27 mouse cellular contexts compared by ENCODE assay signal in the genomic region with DNA sequence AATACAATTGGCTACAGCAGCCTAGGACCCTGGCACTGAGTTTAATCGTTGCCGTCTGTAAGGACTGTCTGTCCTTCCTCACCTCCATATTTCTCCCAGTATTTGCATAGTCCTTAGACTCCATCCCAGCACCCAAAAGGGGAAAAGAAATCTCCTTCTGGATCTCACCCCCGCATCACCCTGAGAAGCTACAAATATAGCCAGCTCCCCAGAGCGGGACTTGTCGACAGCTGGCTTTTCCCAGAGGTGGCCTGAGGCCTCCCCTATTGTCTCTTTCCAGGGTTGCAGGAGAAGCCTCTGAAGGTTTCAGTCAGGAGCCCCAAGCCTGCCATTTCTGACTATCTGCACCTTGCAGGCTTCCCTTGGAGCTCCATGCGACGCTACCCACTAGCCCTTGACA. TPM values are rescaled to one million over a fixed set of nuclear protein-coding genes. Genes with fewer than 3 reads are reported as not detected.
A peak's percentile ranks its signal among the peaks of the same experiment; 100 is the strongest.
DNase-seq lines count a peak whose midpoint lies in the region; ATAC-seq lines count a peak whose summit lies in the region.
"Had no signal": no experiment of that assay in that cellular context is flagged by ENCODE, and none has a peak within 500 bp of the region (broad histone marks: within the 10 kb centered on the region; RNA-seq: fewer than 3 reads in every experiment).

No protein-coding gene starts in this region.

- no peak for ATAC-seq in hindbrain, embryonic 12.5 days (ENCODE audit: low FRiP score)
- ATAC-seq in limb, embryonic 12.5 days (ENCODE audit: insufficient number of reproducible peaks, insufficient read depth, low FRiP score, low TSS enrichment, low read depth) = peak; percentile 23; the same call in 1 of the 2 replicates
- no peak for ATAC-seq in limb, embryonic 13.5 days (ENCODE audit: low FRiP score, low read depth)
- ATAC-seq: activated CD4-positive, CD25-positive, alpha-beta regulatory T cell, adult 4 months; CD4-positive, CD25-positive, alpha-beta regulatory T cell, adult 4 months; forebrain, embryonic 13.5 days; forebrain, postnatal 0 days; Patski had no signal

- WGBS in hindbrain, embryonic 12.5 days = 63% methylated on average over 7 of the region's 7 CpGs
- WGBS in hindbrain, embryonic 10.5 days = 72% methylated on average over 7 of the region's 7 CpGs
- 78% methylated on average over 7 of the region's 7 CpGs for WGBS in limb, embryonic 12.5 days
- 75% methylated on average over 7 of the region's 7 CpGs for WGBS in limb, embryonic 10.5 days
- 85% methylated on average over 7 of the region's 7 CpGs for WGBS in limb, embryonic 13.5 days

- peaks cover 25% of the 10 kb centered on the region for H3K4me1 ChIP-seq in hindbrain, embryonic 12.5 days
- peaks cover 25% of the 10 kb centered on the region for H3K4me1 ChIP-seq in hindbrain, embryonic 10.5 days (replicated peaks)
- peaks cover 37% of the 10 kb centered on the region for H3K4me1 ChIP-seq in limb, embryonic 12.5 days (replicated peaks)
- H3K4me1 ChIP-seq in limb, embryonic 10.5 days = peaks cover 19% of the 10 kb centered on the region
- peaks cover 49% of the 10 kb centered on the region for H3K4me1 ChIP-seq in limb, embryonic 13.5 days

- peak overlapping the region; percentile 17; the same call in 1 of the 2 replicates for H3K27ac ChIP-seq in hindbrain, embryonic 12.5 days
- no peak overlapping the region for H3K27ac ChIP-seq in hindbrain, embryonic 10.5 days
- no peak overlapping the region for H3K27ac ChIP-seq in limb, embryonic 12.5 days
- H3K27ac ChIP-seq in limb, embryonic 10.5 days = no peak overlapping the region
- peak overlapping the region; percentile 22; the same call in 1 of the 2 replicates for H3K27ac ChIP-seq in limb, embryonic 13.5 days
- H3K27ac ChIP-seq: forebrain, embryonic 13.5 days had no signal

- no peak overlapping the region for H3K4me3 ChIP-seq in hindbrain, embryonic 12.5 days
- no peak overlapping the region for H3K4me3 ChIP-seq in hindbrain, embryonic 10.5 days
- no peak overlapping the region for H3K4me3 ChIP-seq in limb, embryonic 12.5 days (replicated peaks)
- H3K4me3 ChIP-seq in limb, embryonic 10.5 days = no peak overlapping the region
- H3K4me3 ChIP-seq in limb, embryonic 13.5 days = no peak overlapping the region
- H3K4me3 ChIP-seq: embryonic facial prominence, embryonic 10.5 days; embryonic facial prominence, embryonic 12.5 days; forebrain, embryonic 13.5 days; forebrain, embryonic 15.5 days had no signal

- H3K4me2 ChIP-seq in hindbrain, embryonic 12.5 days (replicated peaks) = no peak overlapping the region
- H3K4me2 ChIP-seq in limb, embryonic 12.5 days = no peak overlapping the region
- no peak overlapping the region for H3K4me2 ChIP-seq in limb, embryonic 13.5 days (replicated peaks)
- H3K4me2 ChIP-seq: embryonic facial prominence, embryonic 12.5 days; forebrain, embryonic 13.5 days; forebrain, embryonic 15.5 days had no signal

- H3K27me3 ChIP-seq in hindbrain, embryonic 12.5 days = no peaks in the 10 kb centered on the region
- no peaks in the 10 kb centered on the region for H3K27me3 ChIP-seq in hindbrain, embryonic 10.5 days (ENCODE audit: insufficient read depth, poor library complexity, severe bottlenecking)
- H3K27me3 ChIP-seq in limb, embryonic 12.5 days = no peaks in the 10 kb centered on the region
- no peaks in the 10 kb centered on the region for H3K27me3 ChIP-seq in limb, embryonic 10.5 days (ENCODE audit: low read depth, poor library complexity, severe bottlenecking)
- H3K27me3 ChIP-seq in limb, embryonic 13.5 days = no peaks in the 10 kb centered on the region
- H3K27me3 ChIP-seq: CH12.LX; embryonic facial prominence, embryonic 12.5 days; forebrain, embryonic 13.5 days; forebrain, embryonic 15.5 days; Patski had no signal

- no peaks in the 10 kb centered on the region for H3K9me3 ChIP-seq in hindbrain, embryonic 12.5 days (replicated peaks)
- H3K9me3 ChIP-seq in hindbrain, embryonic 10.5 days = no peaks in the 10 kb centered on the region
- no peaks in the 10 kb centered on the region for H3K9me3 ChIP-seq in limb, embryonic 12.5 days
- H3K9me3 ChIP-seq in limb, embryonic 10.5 days (replicated peaks) = no peaks in the 10 kb centered on the region
- no peaks in the 10 kb centered on the region for H3K9me3 ChIP-seq in limb, embryonic 13.5 days
- H3K9me3 ChIP-seq: embryonic facial prominence, embryonic 10.5 days; embryonic facial prominence, embryonic 12.5 days; forebrain, embryonic 13.5 days; forebrain, embryonic 15.5 days; G1E had no signal

- H3K9ac ChIP-seq in hindbrain, embryonic 12.5 days = no peak overlapping the region
- no peak overlapping the region for H3K9ac ChIP-seq in limb, embryonic 12.5 days (replicated peaks)
- H3K9ac ChIP-seq in limb, embryonic 13.5 days = no peak overlapping the region
- H3K9ac ChIP-seq: embryonic facial prominence, embryonic 12.5 days; forebrain, embryonic 15.5 days; forebrain, postnatal 0 days had no signal

- H3K36me3 ChIP-seq in hindbrain, embryonic 12.5 days = no peaks in the 10 kb centered on the region; the same call in 1 of the 2 replicates
- H3K36me3 ChIP-seq in hindbrain, embryonic 10.5 days = peaks cover 13% of the 10 kb centered on the region; the same call in 1 of the 2 replicates
- peaks cover 18% of the 10 kb centered on the region for H3K36me3 ChIP-seq in limb, embryonic 12.5 days
- H3K36me3 ChIP-seq in limb, embryonic 10.5 days = peaks cover 28% of the 10 kb centered on the region
- H3K36me3 ChIP-seq in limb, embryonic 13.5 days = peaks cover 17% of the 10 kb centered on the region
- H3K36me3 ChIP-seq: forebrain, embryonic 15.5 days had no signal

- DNase-seq in hindbrain, embryonic 10.5 days (ENCODE audit: low spot score) = no peak
- no peak for DNase-seq in limb, embryonic 10.5 days (ENCODE audit: low spot score)
- peak; percentile 73 for DNase-seq in brain, adult 2 months (ENCODE audit: low read depth, low spot score)
- no peak for DNase-seq in gastrocnemius, adult 18-20 months (ENCODE audit: low spot score)
- DNase-seq in cerebellum, postnatal 4 days (ENCODE audit: low spot score in 2 of 2) = no peak
- DNase-seq: adrenal gland, adult 8-10 months; adrenal gland, postnatal 14 days; adrenal gland, postnatal 36 days; cerebellum, adult 11 months; cerebellum, adult 18-20 months; cerebellum, adult 8-10 months; cerebellum, adult 9-11 months; cerebellum, postnatal 14 days; cerebellum, postnatal 36 days; forebrain, postnatal 0 days had no signal

RNA-seq across cellular contexts. Expression of a gene that starts 23.6 kb away (rescaled TPM):
- polyA plus RNA-seq in hindbrain, embryonic 12.5 days (2016; fragmentation: Nextera tagmentation; extraction: Ambion mirVana) = 36.9 and 44.9 TPM in 2 replicates
- polyA plus RNA-seq in hindbrain, embryonic 10.5 days (2016; fragmentation: Nextera tagmentation; extraction: Ambion mirVana) = 27.6 and 31.2 TPM in 2 replicates
- 47.2 and 49.3 TPM in 2 replicates for polyA plus RNA-seq in limb, embryonic 12.5 days (2016; fragmentation: Nextera tagmentation; extraction: Ambion mirVana)
- 30.8 and 37.9 TPM in 2 replicates for polyA plus RNA-seq in limb, embryonic 10.5 days (2016; fragmentation: Nextera tagmentation; extraction: Ambion mirVana)
- polyA plus RNA-seq in limb, embryonic 13.5 days (2015; fragmentation: Nextera tagmentation; extraction: Ambion mirVana) = 35.4 and 37.5 TPM in 2 replicates
- total RNA-seq in gastrocnemius, adult 18-20 months (2021) = 10 to 100 TPM; 10.4 to 16.0 TPM

Comparison
In these comparisons a context has a peak if more than half of its experiments do, and no peak if none do; other contexts are left out.
1. H3K27ac ChIP-seq: peak in hindbrain, embryonic 12.5 days (single experiment) and limb, embryonic 13.5 days (single experiment); none in hindbrain, embryonic 10.5 days (single experiment), limb, embryonic 12.5 days (single experiment) and limb, embryonic 10.5 days (single experiment).